Mouse (Mus musculus) midbrain, postnatal 0 days (tissue): ENCODE results near the gene Homez. TPM values are rescaled to one million over a fixed set of nuclear protein-coding genes. Genes with fewer than 3 reads are reported as not detected.

Experiments used
- ATAC-seq: fragments of 200-750 bp; cut with Nextera tagmentation; 2 replicates; pipeline ENCODE4 v1.8.0; 2017; ENCODE audit warnings: moderate number of reproducible peaks, mild to moderate bottlenecking, moderate TSS enrichment, moderate library complexity; ENCODE audit not compliant: low FRiP score
- DNase-seq: peaks from one replicate; pipeline ENCODE4 v3.0.0-alpha.2; 2015; ENCODE audit warnings: low spot score
- H3K27ac ChIP-seq: fragments of 300-500 bp; sonication (generic); 2 replicates; pipeline ENCODE4 v1.5.1; 2014; ENCODE audit warnings: low read depth, mild to moderate bottlenecking, low read length, mixed read lengths
- H3K27me3 ChIP-seq: fragments of 300-500 bp; sonication (generic); 2 replicates; pipeline ENCODE4 v1.6.1; 2014; ENCODE audit warnings: low read length, control low read depth, mixed read lengths; ENCODE audit not compliant: insufficient read depth
- H3K36me3 ChIP-seq: fragments of 300-500 bp; sonication (generic); 2 replicates; pipeline ENCODE4 v1.6.1; 2014; ENCODE audit warnings: low read length, control low read depth, mixed read lengths; ENCODE audit not compliant: insufficient read depth
- H3K4me1 ChIP-seq: fragments of 300-500 bp; sonication (generic); 2 replicates; pipeline ENCODE4 v1.6.1; 2014; ENCODE audit warnings: mild to moderate bottlenecking, control low read depth, antibody characterized with exemption, low read length, mixed read lengths; ENCODE audit not compliant: insufficient read depth
- H3K4me2 ChIP-seq: fragments of 300-500 bp; sonication (generic); 2 replicates; pipeline ENCODE4 v1.6.1; 2014; ENCODE audit warnings: low read depth, mild to moderate bottlenecking, low read length, mixed read lengths; ENCODE audit not compliant: poor library complexity, severe bottlenecking
- H3K4me3 ChIP-seq: fragments of 300-500 bp; sonication (generic); 2 replicates; pipeline ENCODE4 v1.5.1; 2014; ENCODE audit warnings: low read depth, mild to moderate bottlenecking, low read length, moderate library complexity
- H3K9ac ChIP-seq: fragments of 300-500 bp; sonication (generic); replicated peaks from 2 replicates; pipeline ENCODE4 v1.6.1; 2014; ENCODE audit warnings: mild to moderate bottlenecking, low read length, moderate library complexity, mixed read lengths; ENCODE audit not compliant: poor library complexity, severe bottlenecking
- H3K9me3 ChIP-seq: fragments of 300-500 bp; sonication (generic); 2 replicates; pipeline ENCODE4 v1.6.1; 2016; ENCODE audit warnings: low read length, control low read depth
- CTCF ChIP-seq: IDR thresholded peaks from 2 replicates; pipeline ENCODE4 v1.5.1; 2016; ENCODE audit warnings: antibody characterized with exemption, mild to moderate bottlenecking
- WGBS: fragments of 180-500 bp; shearing (Covaris S2); extraction: QIAGEN DNeasy Blood & Tissue Kit; methylation state at CpG from one replicate; pipeline ENCODE4 v1.1.7; 2014; 5-methylcytosine and 5-hydroxymethylcytosine counted together
- polyA plus RNA-seq: library from polyadenylated mRNA; unstranded; fragments of >200 nt; fragmentation: Nextera tagmentation; extraction: Ambion mirVana; gene quantifications from 2 replicates; pipeline ENCODE4 v1.2.1, GENCODE M21; 2015
- total RNA-seq: library from RNA; depleted of rRNA; stranded (reverse); fragments of >200 nt; gene quantifications from 2 replicates; pipeline ENCODE4 v1.2.3, GENCODE M21; 2014; rRNA removed

Gene Homez
- total and polyA plus RNA-seq, 2 experiments from 2014 or later, result 8.0 to 9.4 TPM

DNA sequence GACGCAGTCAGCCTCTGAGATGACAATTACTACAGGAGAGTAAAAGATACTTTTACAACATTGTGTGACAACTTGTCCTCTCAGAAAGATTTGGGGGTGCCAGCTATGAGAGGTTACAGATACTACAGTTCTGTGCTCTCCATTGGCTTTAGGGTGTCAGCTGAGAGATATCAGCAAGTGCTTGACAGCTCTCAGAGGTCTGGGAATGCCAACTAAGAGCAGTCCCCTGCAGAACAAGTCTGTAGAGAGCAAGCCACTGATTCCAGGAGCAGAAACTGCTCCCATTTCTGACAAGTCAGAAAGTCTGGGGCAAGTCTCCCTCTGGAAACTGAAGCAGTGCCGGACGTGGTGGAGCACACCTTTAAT, 61.1 kb downstream of the Homez start:
- ATAC-seq (no peak), DNase-seq (no peak)
- Histone ChIP-seq H3K4me2 (no peak overlapping the region), H3K4me3 (no peak overlapping the region), H3K27ac (no peak overlapping the region), H3K36me3 (no peaks in the 10 kb centered on the region), H3K9me3 (no peaks in the 10 kb centered on the region), H3K4me1 (no peaks in the 10 kb centered on the region), H3K27me3 (no peaks in the 10 kb centered on the region), H3K9ac (no peak overlapping the region)
- TF ChIP-seq CTCF, result no peak
- WGBS, result 93% methylated on average over 3 of the region's 3 CpGs

GRCm38 (mm10) chr14:54808718-54809667, 61.8 kb downstream of the Homez start:
- WGBS, result 77% methylated on average over 4 of the region's 4 CpGs

DNA sequence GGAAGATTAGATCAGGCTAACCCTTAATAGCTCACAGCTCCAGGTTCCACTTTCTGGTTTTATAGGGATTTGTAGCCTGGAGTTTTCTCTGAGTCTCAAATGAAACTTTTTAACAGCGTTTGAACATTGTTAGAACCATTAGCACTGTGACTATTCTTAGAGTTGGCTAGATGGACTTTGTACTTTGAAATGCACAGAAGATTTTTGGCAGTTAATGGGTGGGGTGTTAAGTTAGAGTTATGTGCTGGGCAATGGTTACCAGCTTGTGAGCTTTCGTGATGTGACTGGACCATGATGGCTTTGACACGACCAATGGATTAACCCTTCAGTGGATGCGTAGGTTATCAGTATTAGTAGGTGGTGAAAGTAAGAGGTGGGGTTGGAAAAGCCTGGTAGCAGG, 64.6 kb downstream of the Homez start:
- WGBS, result 85% methylated on average over 4 of the region's 4 CpGs
- H3K36me3 ChIP-seq, result no peaks in the 10 kb centered on the region
- H3K4me2 ChIP-seq, result no peak overlapping the region
- H3K9me3 ChIP-seq, result no peaks in the 10 kb centered on the region
- ATAC-seq, result no peak
- no peak overlapping the region for H3K27ac ChIP-seq
- DNase-seq, result no peak
- no peaks in the 10 kb centered on the region for H3K27me3 ChIP-seq
- no peak for TF ChIP-seq CTCF
- H3K9ac ChIP-seq, result no peak overlapping the region
- H3K4me3 ChIP-seq, result no peak overlapping the region
- no peaks in the 10 kb centered on the region for H3K4me1 ChIP-seq

More at GRCm38 (mm10) chr14:54808718-54809667, 61.8 kb downstream of the Homez start:
- Histone ChIP-seq H3K4me1 (no peaks in the 10 kb centered on the region), H3K4me3 (no peak overlapping the region), H3K4me2 (no peak overlapping the region), H3K27me3 (no peaks in the 10 kb centered on the region), H3K9me3 (no peaks in the 10 kb centered on the region), H3K27ac (no peak overlapping the region), H3K36me3 (no peaks in the 10 kb centered on the region), H3K9ac (no peak overlapping the region)
- no peak for TF ChIP-seq CTCF
- ATAC-seq (no peak), DNase-seq (no peak)

Other genes with a start within 250 kb of the Homez start
- gene Psmb11, start 249.5 kb downstream of the Homez start, total RNA-seq, result not detected in 2 replicates
- 0.27 TPM in 1 of 2 replicates, not detected in the other for gene Psmb11, start 249.5 kb downstream of the Homez start, polyA plus RNA-seq
- gene Gm17606, start 230.0 kb downstream of the Homez start, total RNA-seq, result not detected in 2 replicates
- not detected in 2 replicates for gene Gm17606, start 230.0 kb downstream of the Homez start, polyA plus RNA-seq
- 45.3 and 49.7 TPM in 2 replicates for gene Cdh24, start 229.6 kb downstream of the Homez start, total RNA-seq
- gene Cdh24, start 229.6 kb downstream of the Homez start, polyA plus RNA-seq, result 8.5 and 9.0 TPM in 2 replicates
- gene 1700123O20Rik, start 184.7 kb downstream of the Homez start, total RNA-seq, result 44.2 and 46.5 TPM in 2 replicates
- gene 1700123O20Rik, start 184.7 kb downstream of the Homez start, polyA plus RNA-seq, result 61.1 and 67.6 TPM in 2 replicates
- gene Acin1, start 184.0 kb downstream of the Homez start, total RNA-seq, result 118 and 122 TPM in 2 replicates
- 91.7 and 108 TPM in 2 replicates for gene Acin1, start 184.0 kb downstream of the Homez start, polyA plus RNA-seq
- gene Gm29776, start 172.1 kb downstream of the Homez start, total RNA-seq, result not detected in 2 replicates
- gene Gm29776, start 172.1 kb downstream of the Homez start, polyA plus RNA-seq, result 0.07 and 0.31 TPM in 2 replicates
- gene Cebpe, start 158.8 kb downstream of the Homez start, total RNA-seq, result not detected in 2 replicates
- gene Cebpe, start 158.8 kb downstream of the Homez start, polyA plus RNA-seq, result not detected in 2 replicates
- gene Slc7a8, start 89.0 kb downstream of the Homez start, total RNA-seq, result 10.3 and 11.3 TPM in 2 replicates
- gene Slc7a8, start 89.0 kb downstream of the Homez start, polyA plus RNA-seq, result 8.8 and 9.7 TPM in 2 replicates
- 0.38 TPM in 1 of 2 replicates, not detected in the other for gene Rnf212b, start 56.8 kb downstream of the Homez start, total RNA-seq
- not detected in 2 replicates for gene Rnf212b, start 56.8 kb downstream of the Homez start, polyA plus RNA-seq
- gene Ppp1r3e, start 6.6 kb upstream of the Homez start, total RNA-seq, result 27.1 and 37.2 TPM in 2 replicates
- 2.8 and 4.1 TPM in 2 replicates for gene Ppp1r3e, start 6.6 kb upstream of the Homez start, polyA plus RNA-seq
- 23.1 and 31.2 TPM in 2 replicates for gene Bcl2l2, start 12.4 kb upstream of the Homez start, total RNA-seq
- gene Bcl2l2, start 12.4 kb upstream of the Homez start, polyA plus RNA-seq, result 2.9 and 3.7 TPM in 2 replicates
- gene Gm20521, start 12.5 kb upstream of the Homez start, total RNA-seq, result 0.82 TPM in 1 of 2 replicates, not detected in the other
- gene Gm20521, start 12.5 kb upstream of the Homez start, polyA plus RNA-seq, result 1.4 and 1.6 TPM in 2 replicates
- gene Pabpn1, start 21.5 kb upstream of the Homez start, total RNA-seq, result 95.1 and 115 TPM in 2 replicates
- 139 and 162 TPM in 2 replicates for gene Pabpn1, start 21.5 kb upstream of the Homez start, polyA plus RNA-seq
- gene Slc22a17, start 42.2 kb upstream of the Homez start, total RNA-seq, result 495 and 558 TPM in 2 replicates
- gene Slc22a17, start 42.2 kb upstream of the Homez start, polyA plus RNA-seq, result 345 TPM in 2 replicates
- gene Efs, start 55.2 kb upstream of the Homez start, total RNA-seq, result 24.0 and 41.4 TPM in 2 replicates
- 8.5 and 8.9 TPM in 2 replicates for gene Efs, start 55.2 kb upstream of the Homez start, polyA plus RNA-seq
- gene Il25, start 61.7 kb upstream of the Homez start, total RNA-seq, result 1.1 TPM in 1 of 2 replicates, not detected in the other
- 0.38 and 0.48 TPM in 2 replicates for gene Il25, start 61.7 kb upstream of the Homez start, polyA plus RNA-seq
- gene Cmtm5, start 65.3 kb upstream of the Homez start, total RNA-seq, result 26.4 and 44.8 TPM in 2 replicates
- 27.0 and 27.5 TPM in 2 replicates for gene Cmtm5, start 65.3 kb upstream of the Homez start, polyA plus RNA-seq
- 0.24 and 0.33 TPM in 2 replicates for gene Myh6, start 96.0 kb upstream of the Homez start, total RNA-seq
- gene Myh6, start 96.0 kb upstream of the Homez start, polyA plus RNA-seq, result 2.1 and 2.5 TPM in 2 replicates
- gene Gm17428, start 106.0 kb upstream of the Homez start, total RNA-seq, result not detected in 2 replicates
- not detected in 2 replicates for gene Gm17428, start 106.0 kb upstream of the Homez start, polyA plus RNA-seq
- 1.8 and 3.2 TPM in 2 replicates for gene Myh7, start 123.7 kb upstream of the Homez start, total RNA-seq
- gene Myh7, start 123.7 kb upstream of the Homez start, polyA plus RNA-seq, result 9.6 and 10.3 TPM in 2 replicates
- 20.9 and 29.6 TPM in 2 replicates for gene Ngdn, start 144.5 kb upstream of the Homez start, total RNA-seq
- 44.3 and 48.1 TPM in 2 replicates for gene Ngdn, start 144.5 kb upstream of the Homez start, polyA plus RNA-seq
- gene Zfhx2, start 221.4 kb upstream of the Homez start, total RNA-seq, result 16.4 and 18.6 TPM in 2 replicates
- gene Zfhx2, start 221.4 kb upstream of the Homez start, polyA plus RNA-seq, result 11.2 and 14.2 TPM in 2 replicates
- 38.0 and 42.1 TPM in 2 replicates for gene Thtpa, start 223.8 kb upstream of the Homez start, total RNA-seq
- gene Thtpa, start 223.8 kb upstream of the Homez start, polyA plus RNA-seq, result 32.5 and 35.2 TPM in 2 replicates
- 8.2 and 11.6 TPM in 2 replicates for gene Ap1g2, start 235.6 kb upstream of the Homez start, total RNA-seq
- gene Ap1g2, start 235.6 kb upstream of the Homez start, polyA plus RNA-seq, result 6.6 and 8.9 TPM in 2 replicates
- gene Jph4, start 246.0 kb upstream of the Homez start, total RNA-seq, result 158 and 182 TPM in 2 replicates
- gene Jph4, start 246.0 kb upstream of the Homez start, polyA plus RNA-seq, result 41.7 and 45.1 TPM in 2 replicates